In genomic region chr2:32556019-32556418, GRCm38 (mm10) we compare ENCODE assay signal across 12 mouse cellular contexts. TPM values are rescaled to one million over a fixed set of nuclear protein-coding genes. Genes with fewer than 3 reads are reported as not detected.
A peak's percentile ranks its signal among the peaks of the same experiment; 100 is the strongest.
DNase-seq lines count a peak whose midpoint lies in the region; ATAC-seq and TF ChIP-seq lines count a peak whose summit lies in the region.
"Had no signal": no experiment of that assay in that cellular context is flagged by ENCODE, and none has a peak within 500 bp of the region (broad histone marks: within the 10 kb centered on the region; RNA-seq: fewer than 3 reads in every experiment).

No protein-coding gene starts in this region.

- no peak for ATAC-seq in limb, embryonic 13.5 days (ENCODE audit: low FRiP score, low read depth)
- no peak for ATAC-seq in hindbrain, embryonic 13.5 days (ENCODE audit: low FRiP score)
- ATAC-seq in stomach, embryonic 16.5 days (ENCODE audit: insufficient read depth, low FRiP score): no peak
- ATAC-seq: intestine, postnatal 0 days had no signal

- no peak overlapping the region for H3K9ac ChIP-seq in limb, embryonic 13.5 days
- H3K9ac ChIP-seq in hindbrain, embryonic 13.5 days: peak overlapping the region; percentile 49; the same call in 1 of the 2 replicates
- H3K9ac ChIP-seq in stomach, embryonic 16.5 days (ENCODE audit: low read length): peak overlapping the region; percentile 44; the same call in 1 of the 2 replicates

- H3K4me3 ChIP-seq in cerebellum, adult 2 months (replicated peaks; ENCODE audit: insufficient read depth, low read depth, low read length): no peak overlapping the region
- H3K4me3 ChIP-seq in limb, embryonic 13.5 days: no peak overlapping the region
- no peak overlapping the region for H3K4me3 ChIP-seq in limb, embryonic 10.5 days
- no peak overlapping the region for H3K4me3 ChIP-seq in hindbrain, embryonic 13.5 days
- H3K4me3 ChIP-seq in stomach, embryonic 16.5 days (replicated peaks; ENCODE audit: low read length): no peak overlapping the region
- H3K4me3 ChIP-seq: gastrocnemius, adult 2 months had no signal

- peak overlapping the region; percentile 19; the same call in 1 of the 2 replicates for H3K27ac ChIP-seq in cerebellum, adult 2 months (ENCODE audit: insufficient read depth, low read length)
- peak overlapping the region; percentile 3; the same call in 1 of the 2 replicates for H3K27ac ChIP-seq in limb, embryonic 13.5 days
- no peak overlapping the region for H3K27ac ChIP-seq in limb, embryonic 10.5 days
- H3K27ac ChIP-seq in hindbrain, embryonic 13.5 days: peak overlapping the region; percentile 72
- H3K27ac ChIP-seq in stomach, embryonic 16.5 days (ENCODE audit: low read length): peak overlapping the region; percentile 46; the same call in 1 of the 2 replicates
- H3K27ac ChIP-seq: gastrocnemius, adult 2 months had no signal

- no peaks in the 10 kb centered on the region for H3K9me3 ChIP-seq in limb, embryonic 13.5 days
- H3K9me3 ChIP-seq in limb, embryonic 10.5 days (replicated peaks): no peaks in the 10 kb centered on the region
- no peaks in the 10 kb centered on the region for H3K9me3 ChIP-seq in hindbrain, embryonic 13.5 days
- no peaks in the 10 kb centered on the region for H3K9me3 ChIP-seq in stomach, embryonic 16.5 days (replicated peaks; ENCODE audit: control insufficient read depth, low read length)

- no peak for TF ChIP-seq POLR2A in cerebellum, adult 2 months (IDR thresholded peaks at IDR 0.05; ENCODE audit: borderline replicate concordance, insufficient read depth, low read length)

- H3K4me2 ChIP-seq in limb, embryonic 13.5 days (replicated peaks): no peak overlapping the region
- no peak overlapping the region for H3K4me2 ChIP-seq in hindbrain, embryonic 13.5 days
- H3K4me2 ChIP-seq in stomach, embryonic 16.5 days (ENCODE audit: low read depth, low read length): no peak overlapping the region

- DNase-seq in cerebellum, adult 2 months: no peak
- DNase-seq in cerebellum, postnatal 10 days: no peak
- DNase-seq in limb, embryonic 10.5 days (ENCODE audit: low spot score): no peak
- DNase-seq in frontal cortex, postnatal 14 days (ENCODE audit: low spot score in 2 of 2): no peak
- DNase-seq in urinary bladder, adult 18-20 months (ENCODE audit: low spot score in 2 of 2): no peak
- DNase-seq: gastrocnemius, adult 2 months; right cerebral cortex, postnatal 4 days had no signal

- no peak for TF ChIP-seq CTCF in cerebellum, adult 2 months (IDR thresholded peaks at IDR 0.05; ENCODE audit: borderline replicate concordance, insufficient read depth, low read depth, low read length)

- WGBS in cerebellum, adult 2 months: 73% methylated on average over 7 of the region's 7 CpGs
- WGBS in limb, embryonic 13.5 days: 85% methylated on average over 7 of the region's 7 CpGs
- 87% methylated on average over 7 of the region's 7 CpGs for WGBS in limb, embryonic 10.5 days
- WGBS in hindbrain, embryonic 13.5 days: 66% methylated on average over 7 of the region's 7 CpGs
- WGBS in stomach, embryonic 16.5 days: 75% methylated on average over 7 of the region's 7 CpGs

- no peaks in the 10 kb centered on the region for H3K27me3 ChIP-seq in cerebellum, adult 2 months (ENCODE audit: control insufficient read depth, insufficient read depth, low read length)
- no peaks in the 10 kb centered on the region for H3K27me3 ChIP-seq in limb, embryonic 13.5 days
- no peaks in the 10 kb centered on the region for H3K27me3 ChIP-seq in limb, embryonic 10.5 days (ENCODE audit: low read depth, poor library complexity, severe bottlenecking)
- H3K27me3 ChIP-seq in hindbrain, embryonic 13.5 days: no peaks in the 10 kb centered on the region
- no peaks in the 10 kb centered on the region for H3K27me3 ChIP-seq in stomach, embryonic 16.5 days (ENCODE audit: control insufficient read depth, insufficient read depth, low read length)

- H3K36me3 ChIP-seq in limb, embryonic 13.5 days: peaks cover 33% of the 10 kb centered on the region
- peaks cover 54% of the 10 kb centered on the region for H3K36me3 ChIP-seq in limb, embryonic 10.5 days
- no peaks in the 10 kb centered on the region for H3K36me3 ChIP-seq in hindbrain, embryonic 13.5 days
- no peaks in the 10 kb centered on the region for H3K36me3 ChIP-seq in stomach, embryonic 16.5 days (ENCODE audit: control insufficient read depth, insufficient read depth, low read length)

- H3K4me1 ChIP-seq in cerebellum, adult 2 months (ENCODE audit: control insufficient read depth, insufficient read depth, low read length): peaks cover 24% of the 10 kb centered on the region
- peaks cover 21% of the 10 kb centered on the region for H3K4me1 ChIP-seq in limb, embryonic 13.5 days
- peaks cover 9% of the 10 kb centered on the region; the same call in 1 of the 2 replicates for H3K4me1 ChIP-seq in limb, embryonic 10.5 days
- H3K4me1 ChIP-seq in hindbrain, embryonic 13.5 days (replicated peaks): peaks cover 65% of the 10 kb centered on the region
- peaks cover 16% of the 10 kb centered on the region for H3K4me1 ChIP-seq in stomach, embryonic 16.5 days (ENCODE audit: control insufficient read depth, insufficient read depth, low read length)

RNA-seq across cellular contexts. Expression of gene Dpm2, which starts 14.6 kb away (rescaled TPM):
- polyA plus RNA-seq in cerebellum, adult 2 months (2012; rRNA removed): 131 and 137 TPM in 2 replicates
- polyA plus RNA-seq in limb, embryonic 13.5 days (2015; fragmentation: Nextera tagmentation; extraction: Ambion mirVana): 111 and 118 TPM in 2 replicates
- polyA plus RNA-seq in limb, embryonic 10.5 days (2016; fragmentation: Nextera tagmentation; extraction: Ambion mirVana): 104 and 109 TPM in 2 replicates
- 142 and 145 TPM in 2 replicates for polyA plus RNA-seq in hindbrain, embryonic 13.5 days (2015; fragmentation: Nextera tagmentation; extraction: Ambion mirVana)
- 104 and 106 TPM in 2 replicates for polyA plus RNA-seq in stomach, embryonic 16.5 days (2015; fragmentation: Nextera tagmentation; extraction: Ambion mirVana)

RNA-seq across cellular contexts. Expression of gene Pip5kl1, which starts 18.6 kb away (rescaled TPM):
- 25.2 and 28.4 TPM in 2 replicates for polyA plus RNA-seq in cerebellum, adult 2 months (2012; rRNA removed)
- polyA plus RNA-seq in limb, embryonic 13.5 days (2015; fragmentation: Nextera tagmentation; extraction: Ambion mirVana): 1.8 and 2.5 TPM in 2 replicates
- polyA plus RNA-seq in limb, embryonic 10.5 days (2016; fragmentation: Nextera tagmentation; extraction: Ambion mirVana): 1.0 and 2.7 TPM in 2 replicates
- 9.0 and 9.6 TPM in 2 replicates for polyA plus RNA-seq in hindbrain, embryonic 13.5 days (2015; fragmentation: Nextera tagmentation; extraction: Ambion mirVana)
- polyA plus RNA-seq in stomach, embryonic 16.5 days (2015; fragmentation: Nextera tagmentation; extraction: Ambion mirVana): 0.56 and 0.67 TPM in 2 replicates
- polyA plus RNA-seq: intestine, postnatal 0 days; liver, embryonic 16.5 days had no signal

RNA-seq across cellular contexts. Expression of gene 9430097D07Rik, which starts 19.5 kb away (rescaled TPM):
- 0.59 and 0.60 TPM in 2 replicates for polyA plus RNA-seq in cerebellum, adult 2 months (2012; rRNA removed)
- polyA plus RNA-seq in limb, embryonic 13.5 days (2015; fragmentation: Nextera tagmentation; extraction: Ambion mirVana): 0.19 and 0.23 TPM in 2 replicates
- polyA plus RNA-seq in limb, embryonic 10.5 days (2016; fragmentation: Nextera tagmentation; extraction: Ambion mirVana): 0.24 TPM in 1 of 2 replicates, not detected in the other
- polyA plus RNA-seq in hindbrain, embryonic 13.5 days (2015; fragmentation: Nextera tagmentation; extraction: Ambion mirVana): 0.53 and 0.56 TPM in 2 replicates
- 0.10 and 0.15 TPM in 2 replicates for polyA plus RNA-seq in stomach, embryonic 16.5 days (2015; fragmentation: Nextera tagmentation; extraction: Ambion mirVana)

RNA-seq across cellular contexts. Expression of gene Fam102a, which starts 20.9 kb away (rescaled TPM):
- polyA plus RNA-seq in cerebellum, adult 2 months (2012; rRNA removed): 38.1 and 40.2 TPM in 2 replicates
- polyA plus RNA-seq in limb, embryonic 13.5 days (2015; fragmentation: Nextera tagmentation; extraction: Ambion mirVana): 10.4 and 10.9 TPM in 2 replicates
- polyA plus RNA-seq in limb, embryonic 10.5 days (2016; fragmentation: Nextera tagmentation; extraction: Ambion mirVana): 12.0 and 14.0 TPM in 2 replicates
- 7.0 and 7.1 TPM in 2 replicates for polyA plus RNA-seq in hindbrain, embryonic 13.5 days (2015; fragmentation: Nextera tagmentation; extraction: Ambion mirVana)
- 11.4 and 12.8 TPM in 2 replicates for polyA plus RNA-seq in stomach, embryonic 16.5 days (2015; fragmentation: Nextera tagmentation; extraction: Ambion mirVana)

RNA-seq across cellular contexts. Expression of gene St6galnac4, which starts 30.9 kb away (rescaled TPM):
- 91.4 and 101 TPM in 2 replicates for polyA plus RNA-seq in cerebellum, adult 2 months (2012; rRNA removed)
- 37.2 and 39.5 TPM in 2 replicates for polyA plus RNA-seq in limb, embryonic 13.5 days (2015; fragmentation: Nextera tagmentation; extraction: Ambion mirVana)
- 26.0 and 26.1 TPM in 2 replicates for polyA plus RNA-seq in limb, embryonic 10.5 days (2016; fragmentation: Nextera tagmentation; extraction: Ambion mirVana)
- polyA plus RNA-seq in hindbrain, embryonic 13.5 days (2015; fragmentation: Nextera tagmentation; extraction: Ambion mirVana): 22.8 and 23.4 TPM in 2 replicates
- polyA plus RNA-seq in stomach, embryonic 16.5 days (2015; fragmentation: Nextera tagmentation; extraction: Ambion mirVana): 19.8 and 22.9 TPM in 2 replicates
